Mouse (Mus musculus): ENCODE measurements around the gene Rufy4.

The Rufy4 gene

DNA sequence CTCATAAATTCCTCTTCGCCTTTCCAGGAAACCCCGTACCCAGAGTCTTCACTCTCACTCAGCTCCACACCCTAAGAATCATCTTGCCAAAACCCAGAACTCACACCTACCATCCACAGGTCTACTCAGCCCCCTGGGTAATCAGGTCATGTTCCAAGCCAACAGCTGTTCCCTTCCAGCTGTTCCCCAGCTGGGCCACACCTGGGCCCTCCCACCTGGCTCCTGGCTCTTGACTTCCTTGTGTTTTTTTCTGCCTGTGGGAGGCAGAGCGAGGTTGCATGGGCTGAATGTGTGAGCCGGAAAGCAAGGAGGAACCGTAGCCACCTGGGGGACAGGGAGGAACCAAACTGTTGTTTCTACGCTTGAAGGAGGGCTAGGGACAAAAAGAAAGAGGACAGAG, 19.1 kb upstream of the Rufy4 start:
- DNase-seq = no peak

DNA sequence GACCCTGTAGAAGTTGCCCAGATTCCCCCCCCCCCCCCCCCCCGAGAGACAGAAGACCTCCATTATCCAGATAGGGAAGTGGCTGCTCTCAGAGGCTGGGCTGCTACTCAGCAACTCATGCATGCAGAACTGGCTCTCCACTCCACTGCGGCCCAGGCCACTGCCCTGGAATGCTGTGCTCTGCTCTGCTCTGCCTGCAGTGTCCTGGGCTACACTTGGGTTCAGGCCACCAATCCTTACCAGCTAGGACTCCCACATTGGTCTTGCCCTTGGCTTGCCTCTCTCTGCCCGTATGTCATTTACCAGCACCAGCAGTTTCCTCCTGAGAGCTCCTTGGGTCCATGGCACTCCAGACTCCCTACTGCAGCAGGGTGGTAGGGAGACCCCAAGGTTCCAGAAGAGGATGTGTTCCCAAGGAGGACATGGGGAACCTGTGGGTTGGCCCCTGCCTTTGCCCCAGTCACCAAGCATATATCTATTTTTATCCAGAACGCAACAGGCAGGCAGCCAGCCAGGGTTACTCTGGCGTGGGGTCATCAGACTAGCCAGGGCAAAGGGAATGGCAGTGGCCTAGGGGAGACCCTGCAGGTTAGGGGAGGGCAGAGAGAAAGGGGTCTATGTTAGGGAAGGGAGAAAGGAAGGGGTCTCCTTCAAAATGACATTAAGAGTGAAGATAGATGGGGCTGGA, 17.3 kb upstream of the Rufy4 start:
- DNase-seq = no peak

DNA sequence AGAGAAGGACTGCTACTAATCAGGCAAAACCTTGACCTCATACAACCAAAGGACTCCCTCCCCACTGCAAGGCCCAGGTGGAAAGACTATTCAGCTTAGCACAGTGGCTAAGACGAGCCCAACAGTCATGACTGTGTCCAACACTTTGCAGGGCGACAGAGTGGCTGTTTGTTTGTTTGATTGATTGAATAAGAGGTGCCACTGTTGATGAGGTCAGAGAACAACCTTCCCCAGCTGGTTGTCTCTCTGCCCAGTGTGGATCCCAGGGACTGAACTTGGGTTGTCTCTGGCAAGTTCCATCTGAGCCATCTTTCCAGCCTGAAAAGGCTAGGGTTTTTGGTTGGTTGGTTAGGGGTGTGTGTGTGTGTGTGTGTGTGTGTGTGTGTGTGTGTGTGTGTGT, 15.7 kb upstream of the Rufy4 start:
- no peak for DNase-seq

DNA sequence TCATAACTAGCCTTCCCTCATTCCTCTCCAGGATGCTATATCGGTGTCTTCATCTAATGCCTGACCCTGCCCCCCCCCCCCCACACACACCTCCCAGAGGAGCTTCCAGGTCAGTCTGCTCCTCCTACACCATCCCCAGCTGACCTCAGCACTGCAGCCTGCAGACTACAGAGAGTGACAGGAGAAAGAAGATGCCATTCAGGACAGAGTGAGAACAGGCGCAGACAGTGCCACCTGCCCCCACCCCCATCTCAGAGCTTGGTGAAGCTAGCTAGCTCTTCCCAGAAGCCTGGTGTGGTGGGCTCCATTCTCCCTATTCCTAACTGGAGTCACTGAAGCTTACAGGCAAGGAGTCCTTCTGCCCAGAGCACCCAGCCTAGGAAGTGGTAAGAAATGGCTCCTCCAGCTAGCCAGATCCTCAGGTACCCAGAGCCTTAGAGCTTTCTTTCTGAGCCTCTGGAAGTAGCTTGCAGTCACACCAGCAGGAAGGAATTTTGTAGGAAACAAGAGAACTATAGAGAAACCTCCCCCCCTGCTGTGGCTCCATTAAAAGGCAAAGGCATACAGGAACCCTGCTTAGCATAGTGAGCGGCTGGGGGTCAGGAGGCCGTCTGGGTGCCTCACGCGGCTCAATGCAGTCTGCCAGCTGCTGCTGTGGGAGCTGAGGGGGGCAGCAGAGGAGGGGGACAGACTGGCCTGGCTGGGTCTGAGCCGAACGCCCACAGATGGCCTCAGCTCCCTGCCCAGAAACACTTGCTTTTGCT, 14.2 kb upstream of the Rufy4 start:
- DNase-seq = peak; percentile 55 to 60

DNA sequence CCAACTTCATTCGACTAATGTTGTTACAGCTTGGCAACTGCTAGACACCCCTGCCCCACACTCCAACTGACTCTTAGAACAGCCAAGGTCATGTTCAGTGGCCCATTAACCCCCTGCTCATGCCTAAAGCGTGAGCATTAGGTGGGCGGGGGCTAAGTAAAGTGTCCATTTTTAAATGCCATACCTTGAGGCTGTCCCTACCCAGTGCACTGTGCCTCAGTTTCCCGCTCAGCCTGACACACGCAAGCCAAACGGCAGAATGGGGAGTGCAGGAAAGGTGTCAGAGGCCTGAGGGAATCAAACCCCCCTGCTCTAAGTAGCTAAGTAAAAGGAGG, 13.7 kb upstream of the Rufy4 start:
- DNase-seq = no peak

DNA sequence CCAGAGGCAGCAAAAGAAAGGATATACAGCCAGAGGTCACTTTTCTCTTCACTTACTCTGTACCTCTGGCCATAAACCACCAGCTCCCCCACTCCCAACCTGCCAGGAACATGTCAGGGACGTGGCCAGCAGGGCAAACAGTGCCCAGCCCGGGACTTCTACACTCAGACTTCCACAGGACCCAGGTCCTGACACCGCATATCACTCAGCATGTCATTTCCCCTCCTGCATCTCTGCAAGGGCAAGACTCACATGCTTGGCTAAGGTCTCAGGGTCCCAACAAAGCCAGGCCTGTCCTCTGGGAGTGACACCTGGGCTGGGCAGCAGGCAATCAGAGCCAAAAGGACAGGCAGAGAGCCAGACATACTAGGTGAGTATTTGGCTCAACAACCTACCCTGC, 12.3 kb upstream of the Rufy4 start:
- no peak for DNase-seq

DNA sequence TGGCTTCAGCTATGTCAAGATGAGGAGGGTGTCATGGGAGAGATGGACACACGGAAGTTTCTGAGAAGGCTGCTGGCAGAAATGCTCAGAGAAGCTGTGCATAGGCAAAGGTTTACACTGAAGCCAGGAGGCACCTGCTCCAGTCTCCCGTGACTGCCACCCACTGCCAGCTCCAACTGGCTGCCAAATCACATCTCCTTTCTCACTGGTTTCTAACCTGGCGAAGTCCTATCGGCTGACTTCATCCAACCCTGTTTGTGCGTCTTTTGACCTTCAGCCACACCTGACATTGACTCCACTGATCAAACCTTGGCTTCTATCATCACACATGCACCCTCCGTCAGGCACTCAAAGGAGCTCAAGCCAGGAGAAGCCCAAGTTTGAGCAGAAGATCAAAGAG, 7.5 kb upstream of the Rufy4 start:
- no peak for DNase-seq

DNA sequence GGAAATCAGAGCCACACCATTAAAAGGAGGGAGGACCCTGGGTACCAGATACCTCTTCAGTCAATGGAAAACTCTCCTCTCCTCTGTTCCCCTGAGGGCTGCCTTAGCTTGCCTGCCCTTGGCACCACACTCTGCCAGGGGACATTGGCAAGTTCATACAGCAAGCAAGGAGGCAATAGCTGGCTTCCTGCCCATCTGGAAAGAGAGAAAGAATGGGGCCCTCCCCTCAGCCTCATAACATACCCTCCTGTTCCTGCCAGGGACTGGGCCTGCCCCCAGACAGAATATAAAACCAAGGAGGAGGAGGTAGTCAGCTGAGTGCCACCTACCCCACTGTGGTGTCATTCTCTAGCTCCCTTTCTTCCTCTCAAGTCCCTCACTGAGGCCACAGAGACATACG, 6.2 kb upstream of the Rufy4 start:
- DNase-seq = peak in 1 of 2 experiments; percentile 44

DNA sequence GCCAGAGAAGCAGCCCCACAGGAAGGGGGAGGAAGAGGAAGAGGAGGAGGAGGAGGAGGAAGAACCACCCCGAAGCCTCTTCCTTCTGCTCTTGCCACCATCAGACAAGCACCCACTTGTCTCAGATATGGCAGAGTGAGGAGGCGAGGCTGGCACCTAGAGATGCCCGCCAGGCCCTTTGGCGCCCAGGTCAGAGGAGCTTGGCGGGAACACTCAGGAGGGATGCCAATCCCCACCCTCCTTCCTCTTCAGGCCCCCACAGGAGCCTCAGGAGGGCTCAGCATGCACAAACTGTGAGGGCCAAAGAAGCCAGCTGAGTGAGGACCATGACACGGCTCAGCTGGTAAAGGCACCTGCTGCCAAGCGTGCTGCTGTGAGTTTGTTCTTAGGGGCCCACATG, 4.2 kb upstream of the Rufy4 start:
- DNase-seq = no peak

DNA sequence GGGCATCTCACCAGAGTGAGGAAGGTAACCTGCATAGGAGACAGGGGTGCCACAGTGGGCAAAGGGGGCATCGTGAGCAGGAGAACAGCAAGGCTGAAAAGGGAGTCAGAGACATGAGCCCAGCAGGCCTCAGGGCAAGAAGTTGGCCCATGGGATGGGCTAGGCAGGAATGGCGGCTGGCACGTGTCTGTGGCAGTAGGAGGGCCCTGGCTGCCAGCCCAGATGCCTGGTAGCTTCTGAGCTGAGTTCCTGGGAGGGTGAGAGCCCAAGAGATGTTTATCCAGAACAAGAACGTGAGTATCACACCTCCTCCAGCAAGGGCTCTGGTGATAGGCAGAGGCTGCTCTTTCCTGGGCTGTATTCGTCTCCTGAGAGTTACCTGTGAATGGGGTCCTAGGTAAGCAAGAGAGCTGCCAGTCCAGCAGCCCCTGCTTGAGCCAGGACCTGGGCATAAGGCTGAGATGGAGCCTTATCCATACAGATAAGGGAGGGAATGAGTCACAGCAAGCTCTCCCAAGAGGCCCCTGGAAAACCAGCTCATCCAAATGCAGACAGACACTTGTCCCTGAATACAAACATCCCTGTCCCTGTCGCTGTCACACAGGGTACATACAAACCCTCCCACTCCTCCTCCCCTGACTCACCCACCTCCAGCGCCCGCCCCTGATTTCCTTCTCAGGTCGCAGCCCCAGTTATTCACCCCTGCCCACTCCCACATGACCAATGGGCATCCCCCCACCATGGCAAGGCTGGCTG, 3.3 kb upstream of the Rufy4 start:
- peak; percentile 37 to 59 for DNase-seq

DNA sequence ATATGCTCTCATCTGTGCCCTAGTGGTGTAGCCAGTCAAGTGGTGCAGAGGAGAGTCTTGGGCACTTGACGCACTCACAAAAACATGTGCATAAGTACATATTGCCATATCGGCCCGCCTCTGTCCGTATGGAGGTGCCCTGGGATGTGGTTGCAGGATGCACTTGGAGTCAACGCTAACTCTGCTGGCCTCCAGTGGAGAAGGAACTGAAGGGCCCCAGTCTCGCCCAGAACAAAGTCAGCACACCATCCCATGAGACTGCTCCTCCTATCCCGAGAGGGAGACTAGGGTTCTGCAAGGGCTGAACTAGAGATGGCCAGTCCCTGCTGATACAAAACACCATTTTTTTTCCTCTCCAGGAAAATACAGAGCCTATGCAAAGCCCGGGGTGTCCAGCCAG, 2.1 kb upstream of the Rufy4 start:
- no peak for DNase-seq

DNA sequence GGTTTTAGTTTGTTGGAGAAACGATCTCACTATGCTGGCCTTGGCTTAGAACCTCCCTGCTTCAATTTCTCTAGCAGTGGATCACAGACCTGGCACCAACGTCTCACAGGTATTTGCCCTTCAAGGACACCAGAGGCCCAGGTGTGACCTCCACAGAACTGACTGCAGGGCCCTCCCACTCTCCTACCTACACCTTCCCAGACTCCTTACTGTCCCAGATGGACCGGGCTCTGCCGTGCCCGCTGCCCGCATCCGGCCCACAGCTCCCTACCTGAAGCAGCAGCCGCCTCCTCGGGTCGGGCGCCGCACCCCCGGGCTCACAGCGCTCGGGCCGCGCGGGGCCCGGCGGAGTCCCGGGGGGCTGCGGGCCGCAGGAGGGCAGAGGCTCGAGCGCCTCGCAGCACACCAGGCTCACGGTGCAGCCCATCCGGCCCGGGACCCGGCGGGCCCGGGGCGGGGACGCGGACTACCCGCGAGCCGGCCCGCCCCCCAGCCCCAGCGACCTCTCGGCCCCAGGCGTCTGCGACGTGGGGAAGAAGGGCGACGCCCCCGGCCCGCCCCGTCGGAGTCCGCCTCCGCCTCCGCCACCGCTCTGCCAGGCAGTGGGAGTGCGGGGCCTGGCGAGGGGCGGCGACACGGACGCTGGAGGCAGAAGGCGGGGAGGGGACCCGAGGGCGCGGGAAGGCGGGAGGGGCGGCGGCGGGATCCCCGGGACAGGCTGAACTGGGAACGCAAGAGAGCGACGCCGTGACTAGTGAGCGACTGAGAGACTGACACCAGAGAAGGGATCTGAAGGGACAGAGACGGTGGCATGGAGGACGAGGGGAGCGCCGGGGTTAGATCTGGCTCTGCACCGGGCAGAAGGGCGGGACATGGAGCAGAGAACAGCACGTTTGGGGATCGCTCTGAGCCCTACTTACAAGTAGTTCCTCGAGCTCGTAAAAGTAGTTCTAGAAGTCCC, 1.0 kb upstream of the Rufy4 start, which contains the start of gene Tns1:
Gene Tns1, minus strand, starts transcription at position 429 of the 961 bp plus-strand sequence.
- DNase-seq = no peak

DNA sequence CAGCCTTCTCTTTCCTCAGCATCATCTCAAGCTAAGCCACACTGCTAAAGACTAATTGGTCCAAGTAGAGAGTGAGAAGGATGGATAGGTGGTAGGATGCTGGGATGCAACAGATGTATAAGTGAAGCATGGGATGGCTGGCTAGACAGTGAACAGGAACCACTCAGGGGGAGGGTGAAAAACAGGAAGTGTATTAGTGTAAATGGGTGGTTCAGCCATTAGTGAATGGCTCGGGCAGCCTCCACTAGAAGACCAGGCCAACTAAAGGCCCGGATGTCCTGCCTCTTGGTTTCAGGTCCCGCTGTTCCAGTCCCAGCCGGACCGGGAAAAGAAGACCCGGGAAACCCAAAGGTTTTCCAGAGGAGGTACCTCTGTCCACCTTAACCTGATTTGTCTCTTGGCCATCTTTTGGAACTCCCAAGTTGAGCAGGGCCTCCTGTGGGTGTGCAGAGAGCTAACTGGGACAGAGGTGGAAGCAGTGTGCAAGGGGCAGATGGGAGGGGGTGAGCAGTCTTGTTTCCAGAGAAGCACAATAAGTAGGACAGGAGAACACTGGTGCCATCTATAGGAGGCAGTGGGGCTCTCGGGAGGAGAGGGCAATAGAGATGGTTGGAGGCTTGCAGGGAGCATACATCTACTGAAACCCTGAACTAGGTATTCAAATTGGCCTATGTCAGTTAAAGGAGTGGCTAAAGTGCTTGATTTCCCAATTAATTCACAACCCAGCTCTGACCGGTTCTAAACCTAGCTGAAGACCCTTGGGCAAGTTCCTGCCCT, 5.7 kb downstream of the Rufy4 start:
- no peak for DNase-seq

DNA sequence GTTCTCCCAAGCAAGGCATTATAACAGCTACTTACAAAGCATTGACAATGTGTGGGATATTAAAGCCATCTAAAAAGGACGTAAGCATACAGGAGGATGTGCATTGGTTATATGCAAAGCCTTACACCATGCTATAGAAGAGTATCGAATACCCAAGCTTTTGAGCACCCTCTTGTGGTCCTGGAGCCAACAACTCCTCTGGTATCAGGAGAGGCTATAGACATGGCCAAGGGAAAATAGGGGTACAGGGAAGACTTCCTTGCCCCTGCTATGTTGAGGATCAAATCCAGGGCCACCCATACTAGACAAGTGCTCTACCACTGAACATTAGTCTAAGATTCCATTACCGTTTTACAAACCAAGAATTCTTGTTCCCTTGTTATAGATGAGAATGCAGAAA, 6.7 kb downstream of the Rufy4 start:
- DNase-seq = no peak

DNA sequence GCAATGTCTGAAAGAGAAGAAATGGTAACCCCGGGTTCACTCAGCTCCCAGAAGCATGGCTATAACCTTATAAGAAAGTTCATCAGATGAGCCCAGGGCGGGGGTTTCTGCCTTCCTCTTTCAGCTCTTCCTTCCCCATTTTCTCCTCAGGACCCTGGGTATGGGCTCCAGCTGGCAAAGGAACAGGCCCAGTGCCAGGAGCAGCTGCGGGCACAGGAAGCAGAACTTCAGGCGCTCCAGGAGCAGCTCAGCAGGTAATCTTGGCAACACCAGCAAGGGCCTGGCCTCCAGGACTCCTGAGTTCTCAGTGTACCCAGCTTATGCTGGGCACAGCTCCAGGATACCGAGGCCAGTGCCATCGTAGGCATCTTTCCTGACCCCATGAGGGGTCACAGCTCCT, 8.6 kb downstream of the Rufy4 start:
- DNase-seq = no peak

DNA sequence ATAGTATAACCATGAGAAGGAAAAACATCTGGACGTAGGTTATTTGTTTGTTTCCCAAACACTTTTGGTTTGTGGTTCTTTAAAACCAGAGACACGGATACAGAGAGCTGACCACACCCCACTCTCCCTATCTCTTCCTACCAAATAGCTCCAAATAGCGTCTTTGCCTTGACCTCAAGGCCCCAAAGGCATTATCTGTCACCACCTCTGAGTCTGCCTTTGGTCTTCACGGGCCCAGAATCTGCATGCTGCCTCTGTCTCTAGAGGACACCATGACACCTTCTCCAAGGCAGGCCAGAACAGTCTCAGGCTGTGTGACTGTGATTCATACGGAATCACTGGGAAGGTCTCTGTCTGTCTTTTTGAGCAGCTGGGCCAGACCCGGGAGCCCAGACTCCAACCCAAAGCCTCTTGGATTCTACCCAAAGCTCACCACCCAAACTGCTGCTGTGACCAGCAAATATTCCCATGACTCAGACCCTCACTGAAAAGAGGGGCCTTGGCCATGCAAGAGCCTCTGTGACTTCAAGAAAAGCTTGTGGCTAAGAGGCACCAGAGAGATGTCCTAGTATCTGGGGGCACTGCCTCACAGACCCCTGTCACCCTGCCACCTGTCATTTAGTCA, 10.1 kb downstream of the Rufy4 start:
- no peak for DNase-seq

DNA sequence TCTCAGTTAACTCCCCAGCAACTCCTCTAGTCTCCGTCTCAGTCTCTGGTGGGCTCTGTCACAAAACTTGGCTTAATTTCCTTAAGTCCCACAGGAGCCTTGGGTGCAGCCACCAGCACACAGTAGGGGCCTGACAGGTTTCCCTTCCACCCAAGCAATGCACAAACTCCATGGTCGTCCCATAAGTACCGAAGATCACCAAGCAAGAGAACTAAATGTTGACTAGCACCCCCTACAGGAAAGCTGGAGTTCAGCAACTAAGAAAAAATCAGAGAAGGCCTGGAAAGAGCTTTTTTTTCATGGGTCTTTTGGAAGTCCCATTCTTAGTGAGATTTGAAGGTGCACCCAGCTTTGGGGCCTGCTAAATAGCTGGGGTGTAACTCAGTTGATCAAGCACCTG, 14.1 kb downstream of the Rufy4 start:
- DNase-seq = no peak

DNA sequence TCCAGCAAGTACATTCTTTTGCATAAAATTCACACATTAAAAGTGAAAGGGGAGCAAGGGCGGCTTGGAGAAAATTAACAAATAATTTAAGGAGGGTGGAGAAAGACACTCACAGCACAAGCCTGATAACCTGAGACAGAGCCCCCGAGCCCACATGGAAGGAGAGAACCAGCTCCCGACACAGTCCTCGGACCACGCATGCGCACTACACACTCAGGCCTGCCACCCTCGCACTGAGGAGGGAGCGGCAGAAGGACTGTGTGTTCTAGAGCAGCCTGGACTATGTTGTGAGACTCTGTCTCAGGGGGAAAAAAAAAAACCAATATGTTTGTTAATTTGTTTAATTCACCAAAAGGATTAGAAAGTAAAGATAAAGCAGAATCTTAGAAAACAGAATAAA, 16.4 kb downstream of the Rufy4 start:
- DNase-seq = no peak

DNA sequence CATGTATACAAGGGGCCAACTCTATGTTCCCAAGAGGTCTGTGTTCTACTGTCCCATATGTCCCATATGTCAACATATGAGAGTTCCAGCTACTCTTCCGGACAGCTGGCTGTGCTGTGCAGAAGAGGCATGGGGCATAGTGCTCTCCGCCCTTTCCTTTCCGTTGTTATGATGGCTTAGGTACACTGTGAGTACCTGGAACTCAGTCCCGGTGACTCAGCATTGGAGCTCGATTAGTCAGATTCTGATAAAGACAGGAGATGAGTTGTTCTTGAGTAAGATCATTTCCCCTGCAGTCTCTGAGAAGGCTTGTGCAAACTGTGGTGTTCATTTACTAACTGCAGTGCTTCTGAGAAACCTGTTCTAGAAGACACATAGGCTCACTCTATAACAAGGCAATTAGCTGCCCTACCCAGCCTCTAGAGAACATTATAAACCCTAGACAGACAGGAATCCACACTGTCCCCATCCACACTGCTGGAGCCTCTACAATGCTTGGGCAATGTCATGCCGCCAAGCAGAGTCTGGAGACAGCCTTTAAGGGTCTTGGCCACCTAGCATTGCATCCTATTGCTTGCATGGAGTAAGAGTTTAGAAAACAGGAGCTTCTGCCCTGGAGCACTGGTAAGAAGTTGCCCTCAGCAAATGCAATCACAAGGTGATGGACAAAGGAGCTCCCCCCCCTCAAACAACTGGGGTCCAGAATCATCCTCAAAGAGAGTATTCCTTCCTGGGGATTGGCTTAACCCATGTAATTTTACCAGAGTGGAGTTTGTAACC, 24.0 kb downstream of the Rufy4 start:
- DNase-seq = no peak

DNA sequence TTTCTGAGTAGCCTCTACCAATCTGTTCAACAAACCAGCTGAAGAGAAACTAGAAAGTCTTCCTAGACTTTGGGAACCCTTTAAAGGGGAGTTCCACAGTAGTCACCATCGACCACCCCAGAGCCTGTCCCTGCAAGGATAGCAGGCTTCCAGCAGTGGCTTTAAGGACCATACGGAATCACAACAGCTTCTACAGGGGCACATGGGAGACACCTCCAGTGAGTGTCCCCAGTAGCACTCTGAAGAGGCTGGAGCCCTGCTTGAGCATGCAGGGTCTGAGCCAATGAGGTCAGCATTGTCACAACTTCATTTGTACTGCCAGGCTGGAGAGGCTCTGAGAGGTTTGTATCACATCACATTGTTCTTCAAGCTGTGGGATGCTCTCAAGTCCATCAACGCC, 24.8 kb downstream of the Rufy4 start:
- DNase-seq = no peak

DNA sequence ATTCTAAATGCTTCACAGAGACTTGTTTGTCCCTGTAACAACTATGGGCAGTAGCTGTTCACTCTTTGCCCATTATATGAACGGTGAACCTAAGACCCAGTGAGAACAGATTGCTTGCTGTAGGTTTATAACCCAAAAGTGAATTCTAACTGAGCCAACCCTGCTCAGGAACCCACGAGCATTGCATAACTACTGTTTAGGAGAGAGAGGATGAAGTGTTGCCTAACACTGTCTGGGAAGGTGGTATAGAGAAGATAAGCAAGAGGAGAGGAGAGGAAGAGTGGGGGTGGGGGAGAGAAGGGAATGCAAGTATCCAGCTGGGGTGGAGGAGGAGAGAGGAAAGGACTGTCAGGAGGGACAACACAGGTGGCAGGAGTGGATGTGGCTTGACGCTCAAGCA, 25.8 kb downstream of the Rufy4 start:
- no peak for DNase-seq
